In genomic region chr12:85373591-85374560, GRCm38 (mm10) we compare ENCODE assay signal across 8 mouse cellular contexts. TPM values are rescaled to one million over a fixed set of nuclear protein-coding genes. Genes with fewer than 3 reads are reported as not detected.
A peak's percentile ranks its signal among the peaks of the same experiment; 100 is the strongest.
DNase-seq lines count a peak whose midpoint lies in the region; ATAC-seq and TF ChIP-seq lines count a peak whose summit lies in the region.

No protein-coding gene starts in this region.

- peak; percentile 73 for ATAC-seq in embryonic facial prominence, embryonic 11.5 days (replicated peaks; ENCODE audit: insufficient number of reproducible peaks, low FRiP score, low TSS enrichment, low read depth)
- peak; percentile 87 for ATAC-seq in liver, embryonic 11.5 days (replicated peaks; ENCODE audit: low FRiP score)
- ATAC-seq in monocyte, adult 5-6 weeks (replicated peaks; ENCODE audit: insufficient number of reproducible peaks, low FRiP score, low TSS enrichment, poor library complexity, severe bottlenecking) = peak; percentile 36

- peak overlapping the region; percentile 67; the same call in 1 of the 2 replicates for H3K27ac ChIP-seq in embryonic facial prominence, embryonic 11.5 days (replicated peaks; ENCODE audit: low read depth, low read length)
- H3K27ac ChIP-seq in heart, adult 2 months = peak overlapping the region; percentile 94
- peak overlapping the region; percentile 97 for H3K27ac ChIP-seq in kidney, adult 2 months (ENCODE audit: insufficient read depth, low read depth, low read length)
- peak overlapping the region; percentile 79 for H3K27ac ChIP-seq in liver, embryonic 11.5 days (ENCODE audit: low read depth, low read length)

- H3K4me2 ChIP-seq in embryonic facial prominence, embryonic 11.5 days (ENCODE audit: low read depth, low read length) = peak overlapping the region; percentile 60
- peak overlapping the region; percentile 89 for H3K4me2 ChIP-seq in liver, embryonic 11.5 days

- peaks cover 7% of the 10 kb centered on the region for H3K79me2 ChIP-seq in heart, adult 2 months (replicated peaks; ENCODE audit: control insufficient read depth, insufficient read depth, low read length)

- peak; percentile 54 for TF ChIP-seq POLR2A in heart, adult 2 months (IDR thresholded peaks at IDR 0.05; ENCODE audit: insufficient read depth, low read depth, low read length)
- no peak for TF ChIP-seq POLR2A in kidney, adult 2 months (IDR thresholded peaks at IDR 0.05; ENCODE audit: low read depth, low read length)

- H3K4me1 ChIP-seq in embryonic facial prominence, embryonic 11.5 days (ENCODE audit: control insufficient read depth, insufficient read depth, low read length) = no peaks in the 10 kb centered on the region
- H3K4me1 ChIP-seq in heart, adult 2 months (ENCODE audit: control insufficient read depth, insufficient read depth, low read length) = peaks cover 11% of the 10 kb centered on the region
- H3K4me1 ChIP-seq in kidney, adult 2 months (ENCODE audit: control insufficient read depth, insufficient read depth, low read length) = peaks cover 15% of the 10 kb centered on the region
- H3K4me1 ChIP-seq in liver, embryonic 11.5 days (replicated peaks; ENCODE audit: control insufficient read depth, insufficient read depth, low read length) = peaks cover 16% of the 10 kb centered on the region

- H3K9me3 ChIP-seq in embryonic facial prominence, embryonic 11.5 days (replicated peaks; ENCODE audit: control insufficient read depth, low read length) = no peaks in the 10 kb centered on the region
- H3K9me3 ChIP-seq in liver, embryonic 11.5 days (ENCODE audit: control insufficient read depth, low read length) = no peaks in the 10 kb centered on the region

- intact Hi-C loops in heart, adult 2 months (cut with DNase I) = loop anchor here (1.0 to 2.0 kb wide), 2 partner anchors 25 to 113 kb away; no protein-coding TSS in a partner anchor

- H3K4me3 ChIP-seq in embryonic facial prominence, embryonic 11.5 days (ENCODE audit: low read depth, low read length) = peak overlapping the region; percentile 92
- peak overlapping the region; percentile 78 for H3K4me3 ChIP-seq in heart, adult 2 months
- H3K4me3 ChIP-seq in kidney, adult 2 months (ENCODE audit: insufficient read depth, low read depth, low read length) = peak overlapping the region; percentile 89
- H3K4me3 ChIP-seq in liver, embryonic 11.5 days (ENCODE audit: low read depth, low read length) = peak overlapping the region; percentile 73

- peak; percentile 75 for DNase-seq in 416B (ENCODE audit: low read depth)
- peak; percentile 88 for DNase-seq in adrenal gland, postnatal 14 days
- peak; percentile 65 for DNase-seq in embryonic facial prominence, embryonic 11.5 days (ENCODE audit: low spot score)
- peak; percentile 80 to 84 for DNase-seq in heart, adult 2 months
- peak; percentile 81 for DNase-seq in kidney, adult 2 months
- peak; percentile 67 for DNase-seq in liver, embryonic 11.5 days (ENCODE audit: low spot score)
- DNase-seq in spleen, postnatal 36 days (ENCODE audit: low spot score in 2 of 2) = peak; percentile 71 to 75

- TF ChIP-seq EP300 in heart, adult 2 months (IDR thresholded peaks at IDR 0.05; ENCODE audit: insufficient read depth, low read depth, low read length) = no peak

- H3K36me3 ChIP-seq in embryonic facial prominence, embryonic 11.5 days (replicated peaks; ENCODE audit: control insufficient read depth, insufficient read depth, low read depth, low read length) = no peaks in the 10 kb centered on the region
- H3K36me3 ChIP-seq in heart, adult 2 months (ENCODE audit: control insufficient read depth, insufficient read depth, low read length) = no peaks in the 10 kb centered on the region
- no peaks in the 10 kb centered on the region for H3K36me3 ChIP-seq in kidney, adult 2 months (ENCODE audit: control insufficient read depth, insufficient read depth, low read length)
- H3K36me3 ChIP-seq in liver, embryonic 11.5 days (ENCODE audit: control insufficient read depth, insufficient read depth, low read length) = no peaks in the 10 kb centered on the region

- H3K27me3 ChIP-seq in embryonic facial prominence, embryonic 11.5 days (ENCODE audit: control insufficient read depth, insufficient read depth, low read length) = no peaks in the 10 kb centered on the region
- H3K27me3 ChIP-seq in heart, adult 2 months (ENCODE audit: control insufficient read depth, insufficient read depth, low read length) = no peaks in the 10 kb centered on the region
- H3K27me3 ChIP-seq in kidney, adult 2 months (replicated peaks; ENCODE audit: control insufficient read depth, insufficient read depth, low read length) = no peaks in the 10 kb centered on the region
- no peaks in the 10 kb centered on the region for H3K27me3 ChIP-seq in liver, embryonic 11.5 days (replicated peaks; ENCODE audit: control insufficient read depth, insufficient read depth, low read length)

- H3K9ac ChIP-seq in embryonic facial prominence, embryonic 11.5 days (replicated peaks; ENCODE audit: low read length) = peak overlapping the region; percentile 92
- peak overlapping the region; percentile 100 for H3K9ac ChIP-seq in heart, adult 2 months (ENCODE audit: low read depth, low read length)
- H3K9ac ChIP-seq in liver, embryonic 11.5 days (ENCODE audit: low read depth, low read length) = peak overlapping the region; percentile 88

- no peak for TF ChIP-seq CTCF in heart, adult 2 months (IDR thresholded peaks at IDR 0.05)
- TF ChIP-seq CTCF in kidney, adult 2 months (conservative IDR thresholded peaks at IDR 0.05; ENCODE audit: insufficient read depth, insufficient read length, low read depth, low read length) = no peak

- 1% methylated on average over 41 of the region's 53 CpGs for WGBS in embryonic facial prominence, embryonic 11.5 days
- WGBS in heart, adult 2 months = under 1% methylated on average over 53 of the region's 53 CpGs
- 1% methylated on average over 53 of the region's 53 CpGs for WGBS in kidney, adult 2 months
- under 1% methylated on average over 41 of the region's 53 CpGs for WGBS in liver, embryonic 11.5 days

RNA-seq across cellular contexts. Expression of gene Tmed10, which starts 0.8 kb away (rescaled TPM):
- total RNA-seq in adrenal gland, postnatal 14 days (2021) = 236 and 243 TPM in 2 replicates
- polyA plus RNA-seq in embryonic facial prominence, embryonic 11.5 days (2014; fragmentation: Nextera tagmentation; extraction: Ambion mirVana) = 297 and 302 TPM in 2 replicates
- total RNA-seq in heart, adult 2 months (2021) = 100 to 1,000 TPM; 164 to 186 TPM
- 108 and 130 TPM in 2 replicates for polyA plus RNA-seq in heart, adult 2 months (2012; rRNA removed)
- polyA plus RNA-seq in kidney, adult 2 months (2012; rRNA removed) = 144 and 190 TPM in 2 replicates
- 271 and 278 TPM in 2 replicates for polyA plus RNA-seq in liver, embryonic 11.5 days (2014; fragmentation: Nextera tagmentation; extraction: Ambion mirVana)
- 92.0 to 115 TPM (median 97.4 TPM) in 3 replicates for total RNA-seq in monocyte, adult 5-6 weeks (2017)

RNA-seq across cellular contexts. Expression of gene Nek9, which starts 34.7 kb away (rescaled TPM):
- 65.7 and 66.2 TPM in 2 replicates for total RNA-seq in adrenal gland, postnatal 14 days (2021)
- polyA plus RNA-seq in embryonic facial prominence, embryonic 11.5 days (2014; fragmentation: Nextera tagmentation; extraction: Ambion mirVana) = 15.2 and 15.7 TPM in 2 replicates
- total RNA-seq in heart, adult 2 months (2021) = 100 to 1,000 TPM; 107 to 116 TPM
- 41.6 and 74.4 TPM in 2 replicates for polyA plus RNA-seq in heart, adult 2 months (2012; rRNA removed)
- 24.9 and 27.8 TPM in 2 replicates for polyA plus RNA-seq in kidney, adult 2 months (2012; rRNA removed)
- 7.2 and 9.4 TPM in 2 replicates for polyA plus RNA-seq in liver, embryonic 11.5 days (2014; fragmentation: Nextera tagmentation; extraction: Ambion mirVana)
- total RNA-seq in monocyte, adult 5-6 weeks (2017) = 30.4 to 50.6 TPM (median 33.8 TPM) in 3 replicates

Comparison
In these comparisons a context has a peak if more than half of its experiments do, and no peak if none do; other contexts are left out.
1. Peak in every context shown above with its lines: DNase-seq, ATAC-seq, H3K4me3 ChIP-seq and H3K27ac ChIP-seq.
2. ATAC-seq: peak in every context shown above with its lines; median percentile 87 in liver, embryonic 11.5 days; 73 in embryonic facial prominence, embryonic 11.5 days; 36 in monocyte, adult 5-6 weeks.